ENCODE assay signal across 8 mouse cellular contexts in genomic region chr11:76243811-76244546, GRCm38 (mm10). TPM values are rescaled to one million over a fixed set of nuclear protein-coding genes. Genes with fewer than 3 reads are reported as not detected.
DNase-seq lines count a peak whose midpoint lies in the region; ATAC-seq and TF ChIP-seq lines count a peak whose summit lies in the region.

No protein-coding gene starts in this region.

- peaks cover 42% of the 10 kb centered on the region for H3K36me3 ChIP-seq in forebrain, embryonic 10.5 days (replicated peaks)
- H3K36me3 ChIP-seq in liver, embryonic 13.5 days, result peaks cover 28% of the 10 kb centered on the region

- no peaks in the 10 kb centered on the region for H3K9me3 ChIP-seq in forebrain, embryonic 10.5 days
- no peaks in the 10 kb centered on the region for H3K9me3 ChIP-seq in liver, embryonic 13.5 days (replicated peaks)

- no peak for TF ChIP-seq CTCF in gastrocnemius, adult 2 months (IDR thresholded peaks at IDR 0.05)

- H3K27me3 ChIP-seq in forebrain, embryonic 10.5 days (ENCODE audit: poor library complexity, severe bottlenecking), result no peaks in the 10 kb centered on the region
- no peaks in the 10 kb centered on the region for H3K27me3 ChIP-seq in liver, embryonic 13.5 days

- H3K4me3 ChIP-seq in gastrocnemius, adult 2 months, result peak overlapping the region; percentile 99
- peak overlapping the region; percentile 74 for H3K4me3 ChIP-seq in forebrain, embryonic 10.5 days
- peak overlapping the region; percentile 84 for H3K4me3 ChIP-seq in liver, embryonic 13.5 days (replicated peaks)

- peak overlapping the region; percentile 79 for H3K4me2 ChIP-seq in liver, embryonic 13.5 days

- no peak for DNase-seq in gastrocnemius, adult 2 months
- no peak for DNase-seq in gastrocnemius, adult 18-20 months (ENCODE audit: low spot score)
- no peak for DNase-seq in forebrain, embryonic 10.5 days (ENCODE audit: extremely low spot score, low spot score)
- DNase-seq in liver, embryonic 13.5 days, result no peak
- DNase-seq in spleen, postnatal 14 days (ENCODE audit: low spot score in 2 of 2), result no peak
- DNase-seq in ovary, adult 18-20 months (ENCODE audit: low spot score), result no peak
- no peak for DNase-seq in left cerebral cortex, adult 11 months (ENCODE audit: low spot score)

- peaks cover 27% of the 10 kb centered on the region for H3K4me1 ChIP-seq in forebrain, embryonic 10.5 days
- H3K4me1 ChIP-seq in liver, embryonic 13.5 days (replicated peaks), result peaks cover 30% of the 10 kb centered on the region

- WGBS in forebrain, embryonic 10.5 days, result 4% methylated on average over 34 of the region's 34 CpGs
- WGBS in liver, embryonic 13.5 days (ENCODE audit: insufficient replicate concordance), result 2% methylated on average over 34 of the region's 34 CpGs

- ATAC-seq in CD4-positive, CD25-positive, alpha-beta regulatory T cell, adult 4 months, result peak; percentile 21
- ATAC-seq in liver, embryonic 13.5 days (ENCODE audit: low read depth), result no peak; the same call in 1 of the 2 replicates

- H3K9ac ChIP-seq in liver, embryonic 13.5 days, result peak overlapping the region; percentile 82

- intact Hi-C loops in gastrocnemius, adult 2 months (cut with DNase I), result no loop called here

- peak overlapping the region; percentile 95 for H3K27ac ChIP-seq in gastrocnemius, adult 2 months
- H3K27ac ChIP-seq in forebrain, embryonic 10.5 days, result peak overlapping the region; percentile 90
- H3K27ac ChIP-seq in liver, embryonic 13.5 days, result no peak overlapping the region; the same call in 1 of the 2 replicates

RNA-seq across cellular contexts. Expression of gene Glod4, which starts 0.5 kb away (rescaled TPM):
- 10 to 100 TPM; 21.9 to 24.2 TPM for total RNA-seq in gastrocnemius, adult 2 months (2021)
- total RNA-seq in gastrocnemius, adult 18-20 months (2021), result 10 to 100 TPM; 25.5 to 27.8 TPM
- 10 to 100 TPM; 78.6 to 89.4 TPM for polyA plus RNA-seq in CD4-positive, CD25-positive, alpha-beta regulatory T cell, adult 4 months (2017; shearing (Covaris generic))
- 129 and 134 TPM in 2 replicates for polyA plus RNA-seq in forebrain, embryonic 10.5 days (2016; fragmentation: Nextera tagmentation; extraction: Ambion mirVana)
- 72.5 and 76.5 TPM in 2 replicates for polyA plus RNA-seq in liver, embryonic 13.5 days (2015; fragmentation: Nextera tagmentation; extraction: Ambion mirVana)

RNA-seq across cellular contexts. Expression of gene Mrm3, which starts 0.5 kb away (rescaled TPM):
- total RNA-seq in gastrocnemius, adult 2 months (2021), result 10 to 100 TPM; 11.3 to 16.2 TPM
- total RNA-seq in gastrocnemius, adult 18-20 months (2021), result 10 to 100 TPM; 11.1 to 16.6 TPM
- 10 to 100 TPM; 13.2 to 19.9 TPM for polyA plus RNA-seq in CD4-positive, CD25-positive, alpha-beta regulatory T cell, adult 4 months (2017; shearing (Covaris generic))
- 26.3 and 28.1 TPM in 2 replicates for polyA plus RNA-seq in forebrain, embryonic 10.5 days (2016; fragmentation: Nextera tagmentation; extraction: Ambion mirVana)
- 23.9 and 25.2 TPM in 2 replicates for polyA plus RNA-seq in liver, embryonic 13.5 days (2015; fragmentation: Nextera tagmentation; extraction: Ambion mirVana)

RNA-seq across cellular contexts. Expression of gene Gemin4, which starts 26.5 kb away (rescaled TPM):
- total RNA-seq in gastrocnemius, adult 2 months (2021), result 1 to 10 TPM; 3.0 to 3.9 TPM
- total RNA-seq in gastrocnemius, adult 18-20 months (2021), result 1 to 10 TPM; 1.4 to 3.3 TPM
- polyA plus RNA-seq in CD4-positive, CD25-positive, alpha-beta regulatory T cell, adult 4 months (2017; shearing (Covaris generic)), result 10 to 100 TPM; 10.2 to 19.1 TPM
- polyA plus RNA-seq in forebrain, embryonic 10.5 days (2016; fragmentation: Nextera tagmentation; extraction: Ambion mirVana), result 65.6 and 68.5 TPM in 2 replicates
- 22.5 and 24.6 TPM in 2 replicates for polyA plus RNA-seq in liver, embryonic 13.5 days (2015; fragmentation: Nextera tagmentation; extraction: Ambion mirVana)

RNA-seq across cellular contexts. Expression of gene Dbil5, which starts 26.6 kb away (rescaled TPM):
- total RNA-seq in gastrocnemius, adult 2 months (2021), result not detected
- not detected for total RNA-seq in gastrocnemius, adult 18-20 months (2021)
- polyA plus RNA-seq in CD4-positive, CD25-positive, alpha-beta regulatory T cell, adult 4 months (2017; shearing (Covaris generic)), result under 1 TPM in 1 of 2 experiments, not detected in 1; 0.58 TPM
- 0.53 TPM in 1 of 2 replicates, not detected in the other for polyA plus RNA-seq in forebrain, embryonic 10.5 days (2016; fragmentation: Nextera tagmentation; extraction: Ambion mirVana)
- polyA plus RNA-seq in liver, embryonic 13.5 days (2015; fragmentation: Nextera tagmentation; extraction: Ambion mirVana), result 0.41 and 0.43 TPM in 2 replicates
